Mouse (Mus musculus) 3134 (cell line): Measurements from ENCODE around the gene Slc35f4.

Experiments
- DNase-seq: peaks from one replicate; pipeline ENCODE4 v3.0.0-alpha.2; 2011; ENCODE audit warnings: low spot score; ENCODE audit not compliant: insufficient read length; ENCODE audit errors: extremely low read depth

Slc35f4 gene

GRCm38 (mm10) chr14:49525931-49526291 lies at the start of gene Slc35f4:
Gene Slc35f4, minus strand, starts transcription at chr14:49526046.
- no peak for DNase-seq

- no peak for DNase-seq
These were observed 42.5 kb upstream of the Slc35f4 start for GRCm38 (mm10) chr14:49568369-49568768.

GRCm38 (mm10) chr14:49560706-49561105 lies 34.9 kb upstream of the Slc35f4 start:
- no peak for DNase-seq

GRCm38 (mm10) chr14:49540104-49540503 lies 14.3 kb upstream of the Slc35f4 start:
- DNase-seq = no peak

GRCm38 (mm10) chr14:49525176-49525930 lies 493 bp downstream of the Slc35f4 start:
- DNase-seq = peak; percentile 11

- DNase-seq = no peak
These were observed 1.2 kb downstream of the Slc35f4 start for GRCm38 (mm10) chr14:49524665-49525064.

- DNase-seq = no peak
These were observed 10.7 kb downstream of the Slc35f4 start for GRCm38 (mm10) chr14:49515096-49515665.

GRCm38 (mm10) chr14:49514137-49514536 lies 11.7 kb downstream of the Slc35f4 start:
- no peak for DNase-seq

- DNase-seq = no peak
These were observed 30.7 kb downstream of the Slc35f4 start for GRCm38 (mm10) chr14:49495192-49495591.

- peak; percentile 69 for DNase-seq
These were observed 32.1 kb downstream of the Slc35f4 start for GRCm38 (mm10) chr14:49493793-49494192.

GRCm38 (mm10) chr14:49492506-49492905 lies 33.3 kb downstream of the Slc35f4 start:
- peak; percentile 48 for DNase-seq

- DNase-seq = no peak
These were observed 49.2 kb downstream of the Slc35f4 start for GRCm38 (mm10) chr14:49476602-49477001.

GRCm38 (mm10) chr14:49461761-49462160 lies 64.1 kb downstream of the Slc35f4 start:
- DNase-seq = no peak

- DNase-seq = no peak
These were observed 65.0 kb downstream of the Slc35f4 start for GRCm38 (mm10) chr14:49460799-49461198.

- DNase-seq = no peak
These were observed 71.4 kb downstream of the Slc35f4 start for GRCm38 (mm10) chr14:49454283-49454914.

- no peak for DNase-seq
These were observed 72.1 kb downstream of the Slc35f4 start for GRCm38 (mm10) chr14:49453782-49454181.

- DNase-seq = no peak
These were observed 78.2 kb downstream of the Slc35f4 start for GRCm38 (mm10) chr14:49447669-49448068.

GRCm38 (mm10) chr14:49446461-49446860 lies 79.4 kb downstream of the Slc35f4 start:
- no peak for DNase-seq

- DNase-seq = no peak
These were observed 89.0 kb downstream of the Slc35f4 start for GRCm38 (mm10) chr14:49436811-49437210.

- no peak for DNase-seq
These were observed 94.0 kb downstream of the Slc35f4 start for GRCm38 (mm10) chr14:49431821-49432220.

GRCm38 (mm10) chr14:49392482-49392881 lies 133.4 kb downstream of the Slc35f4 start:
- no peak for DNase-seq

GRCm38 (mm10) chr14:49362161-49362560 lies 163.7 kb downstream of the Slc35f4 start:
- DNase-seq = no peak
